Mouse (Mus musculus) neural tube, embryonic 10.5 days (tissue): ENCODE results near the gene Spag4.
"Not testable (repeated sequence)": the region's sequence is repeated elsewhere in the genome, so short reads cannot be mapped to it uniquely, and the experiment has no call there.

Experiments used
- DNase-seq: peaks from one replicate; pipeline ENCODE4 v3.0.0-alpha.2; 2017; ENCODE audit warnings: low spot score; ENCODE audit errors: extremely low spot score

Gene Spag4

GRCm38 (mm10) chr2:156110627-156111357 lies 45.8 kb downstream of the Spag4 start:
- no peak for DNase-seq

- peak; percentile 96 for DNase-seq
Observed at GRCm38 (mm10) chr2:156111358-156112079, 46.5 kb downstream of the Spag4 start, which contains the start of the genes Cpne1 and Rbm12. Gene Cpne1 (minus strand): TSS chr2:156111965. Gene Rbm12 (minus strand): TSS chr2:156111978.

GRCm38 (mm10) chr2:156112080-156112423 lies 47.1 kb downstream of the Spag4 start:
- DNase-seq: not testable (repeated sequence)

- no peak for DNase-seq
Observed at GRCm38 (mm10) chr2:156119566-156119965, 54.6 kb downstream of the Spag4 start.
